Mouse (Mus musculus) neural tube, embryonic 14.5 days (tissue): ENCODE results near the gene Dctn2. TPM values are rescaled to one million over a fixed set of nuclear protein-coding genes. Genes with fewer than 3 reads are reported as not detected.

Experiments
- ATAC-seq: fragments of 200-750 bp; cut with Nextera tagmentation; 2 replicates; pipeline ENCODE4 v1.8.0; 2017; ENCODE audit warnings: low read depth, mild to moderate bottlenecking, moderate TSS enrichment, moderate library complexity
- H3K27ac ChIP-seq: fragments of 300-500 bp; sonication (generic); 2 replicates; pipeline ENCODE4 v1.5.1; 2014; ENCODE audit warnings: low read depth, mild to moderate bottlenecking, control low read depth, low read length, moderate library complexity, mixed read lengths
- H3K27me3 ChIP-seq: fragments of 300-500 bp; sonication (generic); 2 replicates; pipeline ENCODE4 v1.6.1; 2014; ENCODE audit warnings: low read length; ENCODE audit not compliant: control insufficient read depth, insufficient read depth
- H3K36me3 ChIP-seq: fragments of 300-500 bp; sonication (generic); 2 replicates; pipeline ENCODE4 v1.6.1; 2014; ENCODE audit warnings: low read length, mixed read lengths; ENCODE audit not compliant: control insufficient read depth, insufficient read depth
- H3K4me1 ChIP-seq: fragments of 300-500 bp; sonication (generic); 2 replicates; pipeline ENCODE4 v1.6.1; 2014; ENCODE audit warnings: low read length; ENCODE audit not compliant: control insufficient read depth, insufficient read depth
- H3K4me2 ChIP-seq: fragments of 300-500 bp; sonication (generic); 2 replicates; pipeline ENCODE4 v1.6.1; 2014; ENCODE audit warnings: mild to moderate bottlenecking, low read depth, low read length, control low read depth
- H3K4me3 ChIP-seq: fragments of 300-500 bp; sonication (generic); 2 replicates; pipeline ENCODE4 v1.5.1; 2014; ENCODE audit warnings: low read depth, low read length, control low read depth, mixed read lengths
- H3K9ac ChIP-seq: fragments of 300-500 bp; sonication (generic); replicated peaks from 2 replicates; pipeline ENCODE4 v1.6.1; 2014; ENCODE audit warnings: low read depth, mild to moderate bottlenecking, control low read depth, low read length, mixed read lengths
- H3K9me3 ChIP-seq: fragments of 300-500 bp; sonication (generic); 2 replicates; pipeline ENCODE4 v1.6.1; 2016; ENCODE audit warnings: low read length; ENCODE audit not compliant: control insufficient read depth
- WGBS: fragments of 180-500 bp; shearing (Covaris S2); extraction: QIAGEN DNeasy Blood & Tissue Kit; methylation state at CpG from one replicate; pipeline ENCODE4 v1.1.7; 2014; 5-methylcytosine and 5-hydroxymethylcytosine counted together
- polyA plus RNA-seq: library from polyadenylated mRNA; unstranded; fragments of >200 nt; fragmentation: Nextera tagmentation; extraction: Ambion mirVana; gene quantifications from 2 replicates; pipeline ENCODE4 v1.2.1, GENCODE M21; 2014

Dctn2 gene
- polyA plus RNA-seq, 1 experiment from 2014 or later, result 298 TPM

GRCm38 (mm10) chr10:127261706-127262547 is 4.2 kb upstream of the Dctn2 start:
- 56% methylated on average over 15 of the region's 15 CpGs for WGBS
- H3K4me2 ChIP-seq, result peak overlapping the region; percentile 85
- no peaks in the 10 kb centered on the region for H3K9me3 ChIP-seq
- peak overlapping the region; percentile 69 for H3K9ac ChIP-seq
- peak overlapping the region; percentile 83 for H3K27ac ChIP-seq
- H3K4me3 ChIP-seq, result peak overlapping the region; percentile 54
- peaks cover 36% of the 10 kb centered on the region for H3K4me1 ChIP-seq
- no peak for ATAC-seq
- no peaks in the 10 kb centered on the region for H3K27me3 ChIP-seq
- H3K36me3 ChIP-seq, result no peaks in the 10 kb centered on the region

- peak within 1 kb of the TSS; percentile 85 for H3K4me2 ChIP-seq
- H3K27me3 ChIP-seq, result no peaks in the 10 kb centered on the region
- H3K9ac ChIP-seq, result peak within 1 kb of the TSS; percentile 69
- H3K36me3 ChIP-seq, result no peaks in the 10 kb centered on the region
- peak; percentile 47 for ATAC-seq
- H3K9me3 ChIP-seq, result no peaks in the 10 kb centered on the region
- 2% methylated on average over 45 of the region's 53 CpGs for WGBS
- peaks cover 45% of the 10 kb centered on the region for H3K4me1 ChIP-seq
- peak within 1 kb of the TSS; percentile 83 for H3K27ac ChIP-seq
- H3K4me3 ChIP-seq, result peak within 1 kb of the TSS; percentile 54
These were observed 3.4 kb upstream of the Dctn2 start, which contains the start of gene Kif5a for GRCm38 (mm10) chr10:127262548-127263398. Kif5a (minus strand) TSS chr10:127263348.

DNA sequence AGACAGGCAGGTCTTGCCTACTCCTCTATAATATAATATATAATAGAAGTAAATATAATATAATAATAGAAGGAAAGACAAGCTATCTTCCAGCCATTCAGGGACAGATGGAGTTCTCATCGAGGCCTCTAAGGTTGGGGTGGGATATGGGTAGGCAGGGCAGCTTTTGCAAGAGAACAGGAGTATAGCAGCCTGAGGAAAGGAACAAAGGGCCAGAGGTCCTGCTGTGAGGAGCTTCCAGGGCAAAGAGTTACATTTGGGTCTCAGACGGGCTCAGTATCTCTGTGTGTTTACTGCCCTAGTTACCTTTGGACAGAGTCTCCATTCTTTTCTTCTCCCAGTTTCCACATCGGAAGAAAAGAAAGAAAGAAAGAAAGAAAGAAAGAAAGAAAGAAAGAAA is 2.5 kb upstream of the Dctn2 start:
- H3K27ac ChIP-seq, result peak overlapping the region; percentile 39; the same call in 1 of the 2 replicates
- H3K4me3 ChIP-seq, result no peak overlapping the region
- H3K4me2 ChIP-seq, result peak overlapping the region; percentile 85
- no peak overlapping the region; the same call in 1 of the 2 replicates for H3K9ac ChIP-seq
- peaks cover 4% of the 10 kb centered on the region; the same call in 1 of the 2 replicates for H3K36me3 ChIP-seq
- no peaks in the 10 kb centered on the region for H3K9me3 ChIP-seq
- peaks cover 48% of the 10 kb centered on the region for H3K4me1 ChIP-seq
- no peak for ATAC-seq
- no peaks in the 10 kb centered on the region for H3K27me3 ChIP-seq
- 20% methylated on average over 3 of the region's 3 CpGs for WGBS

GRCm38 (mm10) chr10:127264336-127264735 is 1.8 kb upstream of the Dctn2 start:
- ATAC-seq, result no peak
- H3K27ac ChIP-seq, result no peak overlapping the region
- no peak overlapping the region for H3K4me2 ChIP-seq
- peaks cover 4% of the 10 kb centered on the region; the same call in 1 of the 2 replicates for H3K36me3 ChIP-seq
- peaks cover 46% of the 10 kb centered on the region for H3K4me1 ChIP-seq
- H3K9me3 ChIP-seq, result no peaks in the 10 kb centered on the region
- WGBS, result 75% methylated on average over 8 of the region's 8 CpGs
- H3K9ac ChIP-seq, result no peak overlapping the region
- H3K4me3 ChIP-seq, result no peak overlapping the region
- H3K27me3 ChIP-seq, result no peaks in the 10 kb centered on the region

DNA sequence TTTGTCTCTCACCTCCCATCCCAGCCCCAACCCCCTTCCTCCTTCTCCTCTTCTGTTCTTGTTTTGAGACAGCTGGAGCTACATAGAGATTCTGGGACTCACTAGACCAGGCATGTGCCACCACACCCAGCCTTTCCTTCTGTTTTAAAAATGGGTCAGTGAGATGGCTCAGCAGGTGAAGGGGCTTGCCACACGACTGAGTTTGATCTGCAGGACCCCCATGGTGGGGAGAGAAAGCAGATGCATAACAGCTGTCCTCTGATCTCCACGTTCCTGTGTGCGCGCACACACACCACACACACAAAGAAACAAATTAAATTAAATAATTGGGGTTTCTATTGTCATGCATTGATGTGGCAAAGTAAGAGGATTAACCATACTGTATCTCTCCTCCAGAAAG is 1.2 kb upstream of the Dctn2 start:
- no peak for ATAC-seq
- Histone ChIP-seq H3K9ac (no peak overlapping the region), H3K4me3 (no peak overlapping the region), H3K4me2 (no peak overlapping the region), H3K36me3 (peaks cover 5% of the 10 kb centered on the region; the same call in 1 of the 2 replicates), H3K27me3 (no peaks in the 10 kb centered on the region), H3K4me1 (peaks cover 41% of the 10 kb centered on the region), H3K9me3 (no peaks in the 10 kb centered on the region), H3K27ac (no peak overlapping the region)
- 69% methylated on average over 4 of the region's 4 CpGs for WGBS

- no peak; the same call in 1 of the 2 replicates for ATAC-seq
- Histone ChIP-seq H3K9ac (peak overlapping the region; percentile 99; the same call in 1 of the 2 replicates), H3K4me2 (peak overlapping the region; percentile 93; the same call in 1 of the 2 replicates), H3K4me1 (peaks cover 34% of the 10 kb centered on the region), H3K9me3 (no peaks in the 10 kb centered on the region), H3K36me3 (peaks cover 12% of the 10 kb centered on the region), H3K27me3 (no peaks in the 10 kb centered on the region), H3K27ac (no peak overlapping the region), H3K4me3 (peak overlapping the region; percentile 99)
- 32% methylated on average over 4 of the region's 4 CpGs for WGBS
These were observed 449 bp upstream of the Dctn2 start for GRCm38 (mm10) chr10:127265727-127266111.

DNA sequence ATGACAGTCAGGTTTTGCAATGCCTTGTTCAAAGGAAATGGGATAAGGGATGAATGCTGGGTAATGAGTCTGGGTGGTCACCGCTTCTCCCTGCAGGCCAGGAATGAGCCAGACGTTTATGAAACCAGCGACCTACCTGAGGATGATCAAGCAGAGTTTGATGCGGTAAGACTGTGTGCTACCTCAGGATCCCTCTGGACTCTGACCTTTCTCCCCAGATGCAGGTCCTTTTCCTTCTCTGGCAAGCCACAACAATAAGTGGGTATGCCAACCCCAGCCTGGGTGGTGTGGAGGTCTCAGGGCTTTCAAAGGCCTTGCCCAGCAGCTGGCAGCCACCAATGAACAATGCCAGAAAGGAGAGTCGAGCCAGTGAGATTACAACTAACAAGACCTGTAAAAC is 1.1 kb downstream of the Dctn2 start:
- no peak overlapping the region for H3K27ac ChIP-seq
- WGBS, result 70% methylated on average over 5 of the region's 5 CpGs
- no peak for ATAC-seq
- H3K4me2 ChIP-seq, result peak overlapping the region; percentile 93
- peak overlapping the region; percentile 99 for H3K9ac ChIP-seq
- H3K9me3 ChIP-seq, result no peaks in the 10 kb centered on the region
- peaks cover 22% of the 10 kb centered on the region for H3K4me1 ChIP-seq
- no peaks in the 10 kb centered on the region for H3K27me3 ChIP-seq
- H3K4me3 ChIP-seq, result peak overlapping the region; percentile 99
- peaks cover 27% of the 10 kb centered on the region for H3K36me3 ChIP-seq

GRCm38 (mm10) chr10:127268401-127268800 is 2.2 kb downstream of the Dctn2 start:
- Histone ChIP-seq H3K36me3 (peaks cover 37% of the 10 kb centered on the region), H3K4me1 (peaks cover 22% of the 10 kb centered on the region), H3K27me3 (no peaks in the 10 kb centered on the region), H3K4me2 (peak overlapping the region; percentile 11; the same call in 1 of the 2 replicates), H3K9ac (peak overlapping the region; percentile 22; the same call in 1 of the 2 replicates), H3K9me3 (no peaks in the 10 kb centered on the region), H3K4me3 (no peak overlapping the region), H3K27ac (peak overlapping the region; percentile 57; the same call in 1 of the 2 replicates)
- ATAC-seq, result no peak
- WGBS, result 85% methylated on average over 5 of the region's 5 CpGs
